Mouse (Mus musculus) adrenal gland, postnatal 14 days (tissue): ENCODE data around the gene Stab2. TPM values are rescaled to one million over a fixed set of nuclear protein-coding genes. Genes with fewer than 3 reads are reported as not detected.

Source experiments
- DNase-seq: peaks from one replicate; pipeline ENCODE4 v3.0.0; 2021; ENCODE audit warnings: mixed read lengths
- long read RNA-seq, 2 experiments: library from polyadenylated mRNA; stranded (forward); transcript quantifications; one replicate each; pipeline ENCODE4 v2.0.0; 2021
- total RNA-seq: library from RNA; stranded (reverse); gene quantifications from 2 replicates; pipeline ENCODE4 v1.2.3, GENCODE M21; 2021

Gene Stab2
- 13.3 and 13.7 TPM in 2 replicates for total RNA-seq
- long read RNA-seq, experiment 1, result 0 reads
- long read RNA-seq, experiment 2, partial matches to known transcripts, result 2 of 2 reads
- long read RNA-seq, experiment 2, other reads (novel, unspliced or antisense), result 0 of 2 reads

DNA sequence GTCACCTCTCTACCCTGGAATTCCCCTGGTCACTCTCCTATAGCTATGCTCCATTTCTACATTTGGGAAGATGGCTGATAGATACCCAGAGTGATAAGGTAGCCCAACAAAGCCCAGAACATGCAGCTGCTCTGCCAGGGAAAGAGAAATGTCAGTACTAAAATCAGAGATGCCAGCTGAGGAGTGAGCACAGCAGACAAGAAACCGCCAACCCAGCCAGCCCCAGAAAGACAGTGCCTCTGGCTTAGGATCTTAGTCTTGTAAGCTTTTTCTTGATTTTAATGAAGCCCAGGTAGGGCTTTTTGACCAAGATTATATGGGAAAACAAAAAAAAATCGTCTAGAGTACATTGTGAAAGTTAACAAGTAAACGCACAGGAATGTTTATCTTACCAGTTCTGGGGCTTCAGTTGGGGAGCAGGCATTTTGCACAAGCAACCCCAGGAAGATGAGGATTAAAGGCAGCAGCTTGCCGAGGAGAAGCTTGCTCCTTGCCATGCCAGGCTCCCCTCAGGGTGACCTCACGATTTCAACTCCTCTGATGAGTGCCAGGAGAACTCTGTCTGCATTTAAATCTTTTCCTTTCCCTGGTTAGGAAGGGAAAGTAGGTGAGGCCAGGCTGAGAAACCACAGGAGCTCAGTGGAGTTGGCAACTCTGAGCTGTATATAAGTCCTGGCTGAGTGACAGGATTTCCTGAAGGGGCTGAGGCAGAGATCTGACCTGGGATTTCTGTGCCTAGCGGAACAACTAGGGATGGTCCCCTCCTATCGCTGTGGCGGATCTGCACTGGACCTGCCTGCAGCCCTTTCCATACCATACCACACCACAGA, at the start of gene Stab2:
Gene Stab2, minus strand, starts transcription at position 641 of the 830 bp plus-strand sequence.
- no peak for DNase-seq

DNA sequence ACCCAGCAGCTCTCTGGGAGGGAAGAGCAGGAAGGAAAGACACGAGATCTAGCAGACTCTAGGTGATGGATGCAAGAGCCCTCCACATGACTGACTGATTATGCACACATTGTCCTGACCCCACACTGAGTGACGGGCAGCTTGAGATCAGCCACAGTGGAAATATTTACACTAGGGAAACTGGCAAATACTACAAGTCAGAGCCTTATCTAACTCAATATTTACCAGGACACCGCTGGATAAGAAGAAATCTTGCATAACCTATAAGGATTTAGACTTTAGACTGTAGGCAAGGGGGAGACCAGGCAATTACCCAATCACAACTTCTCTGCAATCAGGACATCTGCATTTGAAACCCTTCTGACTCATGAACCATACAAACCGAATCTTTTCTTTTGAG, 43.9 kb upstream of the Stab2 start:
- DNase-seq, result no peak

DNA sequence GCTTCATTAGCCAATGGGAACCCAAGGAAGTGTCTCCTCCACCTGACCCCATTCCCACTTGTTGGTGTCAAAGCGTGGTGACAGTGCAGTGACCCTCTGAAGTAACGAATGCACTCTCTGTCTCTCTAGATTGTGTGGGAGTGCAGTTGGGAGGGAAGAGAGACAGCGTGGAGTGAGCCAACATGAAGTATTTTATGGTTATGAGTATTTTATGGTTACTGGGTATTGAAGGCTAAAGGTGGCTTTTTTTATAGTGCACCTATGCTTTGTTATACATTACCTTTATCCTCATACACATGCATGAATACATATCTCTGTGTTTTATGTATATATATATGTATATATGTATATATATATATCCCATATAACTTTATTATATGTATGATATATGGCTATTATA, 41.4 kb upstream of the Stab2 start:
- no peak for DNase-seq

DNA sequence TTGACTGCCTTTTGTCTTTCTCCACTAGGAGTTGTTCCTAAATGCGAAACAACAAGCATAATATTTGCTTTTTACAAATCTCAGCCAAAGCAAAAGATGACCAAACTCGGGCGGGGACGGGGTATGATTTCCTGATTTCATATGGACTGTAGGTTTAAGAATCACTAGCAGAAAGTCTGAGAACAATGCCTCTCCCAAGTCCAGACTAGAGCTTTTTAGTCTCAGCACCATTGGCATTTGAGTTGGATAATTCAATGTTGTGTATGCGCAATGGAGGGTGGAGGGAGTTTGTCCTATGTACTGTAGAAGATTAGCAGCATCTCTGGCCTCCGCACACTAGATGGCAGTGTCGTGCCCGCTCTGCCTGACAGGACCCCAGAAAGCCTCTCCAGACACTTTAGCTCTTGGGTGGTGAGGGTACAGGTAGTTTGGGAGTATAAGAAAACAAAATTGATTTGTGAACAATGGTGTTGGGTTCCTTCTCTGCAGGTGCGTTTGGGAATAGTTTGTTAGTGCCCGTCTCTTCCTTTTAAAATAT, 39.2 kb upstream of the Stab2 start:
- no peak for DNase-seq

DNA sequence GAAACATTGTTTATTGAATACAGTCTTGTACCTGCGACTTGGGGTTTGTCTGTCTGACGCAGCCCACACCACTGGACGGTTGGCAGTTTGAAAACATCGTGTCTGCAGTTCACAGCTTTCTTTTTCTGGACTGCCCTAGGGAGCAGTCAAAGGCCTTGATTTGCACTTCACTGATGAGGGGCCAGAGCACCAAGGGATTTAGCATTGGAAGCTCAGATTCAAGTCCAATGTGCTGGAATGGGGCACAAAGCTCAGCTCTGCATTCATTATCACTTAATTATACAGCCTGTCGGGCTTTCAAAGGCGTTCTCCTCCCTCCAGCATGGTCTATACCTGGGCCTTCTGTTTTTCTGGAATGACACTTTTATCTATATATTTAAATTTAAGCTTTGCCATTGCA, 38.6 kb upstream of the Stab2 start:
- no peak for DNase-seq

DNA sequence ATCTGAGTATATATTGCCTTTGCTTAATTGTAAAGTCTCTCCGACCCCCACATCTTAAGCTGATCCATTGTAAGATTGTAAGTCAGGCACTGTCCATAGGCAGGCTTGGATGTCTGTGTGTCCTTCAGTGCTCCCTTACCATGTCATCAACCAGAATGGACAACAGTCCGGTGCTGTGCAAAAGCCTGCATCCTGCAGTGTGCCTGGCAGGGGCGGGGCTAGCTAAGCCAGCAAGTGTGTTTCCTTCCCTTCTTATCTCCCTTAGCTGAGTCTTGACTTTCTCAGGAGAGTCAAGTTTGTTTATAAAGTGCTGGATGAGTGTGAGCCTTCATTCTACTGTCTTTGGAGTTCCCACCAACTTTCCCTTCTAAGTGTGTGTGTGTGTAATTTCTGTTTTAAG, 37.4 kb upstream of the Stab2 start:
- no peak for DNase-seq

DNA sequence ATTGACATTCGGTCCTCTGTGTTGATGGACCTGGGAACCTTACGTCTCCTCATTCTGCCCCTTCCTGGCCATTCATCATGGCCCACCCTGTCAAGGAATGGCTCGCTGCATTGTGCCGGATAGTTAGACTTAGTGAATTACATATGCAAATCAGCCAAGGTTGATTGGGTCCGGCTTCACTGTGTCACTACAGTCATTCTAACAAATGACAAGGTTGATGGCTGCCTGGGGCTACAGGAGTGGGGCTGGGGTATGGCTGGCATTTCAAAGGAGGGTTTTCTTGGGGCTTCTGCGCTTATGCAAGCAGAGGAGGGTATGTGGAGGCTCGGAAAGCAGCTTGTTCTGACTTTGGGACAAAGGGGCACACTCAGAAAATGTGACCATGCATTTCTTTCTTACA, 33.4 kb upstream of the Stab2 start:
- no peak for DNase-seq

DNA sequence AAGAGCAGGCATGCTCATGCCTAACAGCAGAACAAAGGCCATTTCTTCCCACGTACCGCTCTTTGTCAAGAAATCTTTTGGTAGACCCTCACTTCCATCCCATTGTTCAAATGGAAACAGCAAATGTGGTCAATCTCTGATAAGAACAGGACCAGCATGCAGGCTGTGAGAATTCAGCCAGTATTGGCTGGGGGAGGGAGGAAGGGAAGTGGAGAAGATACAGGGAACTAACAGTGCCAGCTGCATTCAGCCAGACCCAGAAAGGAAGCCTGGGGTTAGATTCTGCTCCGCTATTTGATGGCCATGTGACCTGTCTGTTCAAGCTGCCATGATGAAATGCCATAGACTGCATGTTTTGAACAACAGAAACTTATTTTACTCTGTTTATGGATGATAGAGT, 32.0 kb upstream of the Stab2 start:
- DNase-seq, result no peak

DNA sequence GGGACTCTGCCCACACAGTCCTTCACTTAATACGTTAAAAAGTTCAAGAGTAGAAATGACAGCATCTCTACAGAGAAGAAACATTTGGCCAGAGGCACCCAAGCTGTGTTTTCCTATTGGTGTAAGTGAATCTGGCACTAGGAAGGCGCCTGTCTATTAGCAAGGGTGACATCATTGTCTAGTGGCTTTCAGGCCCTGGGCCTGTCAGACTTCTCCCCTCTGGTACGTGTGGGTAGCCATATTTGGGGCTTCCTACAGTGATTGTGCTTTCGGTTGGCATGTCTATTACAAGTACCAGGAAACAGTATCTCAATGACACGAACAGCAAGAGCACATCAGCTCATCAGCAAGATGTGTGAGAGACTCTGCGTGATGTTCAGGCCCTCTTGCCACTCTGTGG, 31.5 kb upstream of the Stab2 start:
- DNase-seq, result no peak

DNA sequence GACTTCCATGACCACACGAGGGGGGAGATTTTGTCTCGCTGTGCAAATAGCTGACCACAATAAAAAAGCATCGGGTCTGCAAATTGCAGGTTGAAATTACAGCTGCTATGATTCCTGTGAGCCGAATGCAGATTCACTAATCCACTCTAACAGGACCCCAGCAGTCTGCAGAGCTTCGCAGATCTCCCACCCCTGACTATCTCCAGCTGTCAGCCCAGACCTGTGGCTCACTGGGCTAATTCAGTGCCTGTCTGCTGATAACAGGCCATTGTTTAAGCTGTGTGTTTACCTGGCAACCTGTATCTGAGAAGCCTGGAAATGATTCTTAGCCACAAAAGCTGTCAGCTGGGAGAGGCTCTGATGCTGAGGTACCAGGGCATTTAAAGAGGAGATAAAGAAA, 29.2 kb upstream of the Stab2 start:
- no peak for DNase-seq

DNA sequence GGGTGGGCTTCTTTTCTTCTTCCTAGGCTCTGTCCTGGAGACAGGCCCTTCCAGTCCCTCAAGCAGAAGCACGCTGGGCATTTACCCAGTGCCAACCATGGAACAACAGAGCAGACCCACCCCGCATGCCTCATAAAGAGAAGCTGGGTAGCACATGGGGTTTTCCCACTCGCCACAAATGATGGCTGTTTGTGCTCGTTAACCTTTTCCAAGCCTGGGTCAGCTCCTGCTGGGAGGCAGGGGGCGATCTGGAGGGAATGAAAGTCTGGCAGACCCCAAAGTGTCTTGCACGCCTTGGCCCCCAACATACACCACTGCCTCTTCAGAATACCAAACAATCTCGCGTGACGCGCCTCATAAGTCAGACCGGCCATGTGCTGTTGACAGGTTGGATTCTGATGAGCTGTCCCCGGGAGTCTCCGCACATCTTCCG, 28.5 kb upstream of the Stab2 start:
- no peak for DNase-seq

DNA sequence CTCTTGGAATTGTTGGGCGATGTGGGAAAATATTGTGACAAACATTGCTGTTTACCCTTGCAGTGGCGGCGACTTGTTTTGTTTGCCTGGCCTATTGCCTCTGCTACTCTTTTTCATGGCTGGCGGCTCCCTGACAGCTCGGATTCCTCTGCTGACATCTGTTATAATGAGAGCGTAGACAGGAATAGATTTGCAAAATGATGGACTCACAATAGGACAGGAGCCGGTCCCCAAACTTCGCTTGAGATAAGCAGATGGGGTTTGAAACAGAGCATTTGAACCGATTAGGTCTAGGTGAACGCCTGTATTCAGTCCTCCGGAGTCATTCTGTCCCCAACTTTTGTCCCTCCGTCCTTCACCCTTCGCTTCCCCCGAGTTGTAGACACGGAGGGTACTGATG, 28.0 kb upstream of the Stab2 start:
- DNase-seq, result no peak

DNA sequence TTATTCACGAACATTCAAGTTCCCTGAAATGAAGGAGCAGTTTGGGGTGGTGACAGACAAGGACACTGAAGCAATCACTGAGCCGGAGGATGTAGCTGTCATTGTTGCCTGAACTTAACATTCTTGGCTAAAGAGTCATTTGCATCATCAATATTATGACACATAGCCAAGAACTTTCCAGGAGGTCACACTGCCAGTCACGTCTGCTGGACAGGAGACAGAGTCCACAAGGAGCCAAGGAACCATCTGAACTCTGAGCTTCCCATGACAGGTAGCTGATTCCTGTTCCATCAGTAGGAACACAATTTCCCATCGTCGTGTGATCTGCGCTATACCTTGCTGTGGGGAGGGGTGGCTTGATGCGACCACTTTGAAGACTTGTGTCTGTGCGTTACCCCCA, 24.9 kb upstream of the Stab2 start:
- peak; percentile 18 for DNase-seq

DNA sequence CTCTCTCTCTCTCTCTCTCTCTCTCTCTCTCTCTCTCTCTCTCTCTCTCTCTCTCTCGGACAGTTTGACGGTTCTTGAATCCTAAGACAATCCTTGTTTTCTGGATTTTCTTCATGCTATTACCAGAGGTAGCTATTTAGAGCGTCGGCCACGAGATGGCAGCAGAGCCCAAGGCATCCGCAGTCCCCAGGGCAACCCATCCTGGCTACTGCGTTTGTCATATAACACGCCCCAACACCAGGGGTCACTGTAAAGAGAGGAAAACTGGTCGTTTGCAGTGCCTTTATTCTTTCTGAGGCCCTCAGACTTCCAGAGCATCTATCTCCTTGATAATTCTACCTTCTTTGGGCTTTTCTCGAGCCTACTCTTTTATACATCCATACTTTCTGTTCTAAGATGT, 17.1 kb upstream of the Stab2 start:
- DNase-seq, result peak; percentile 92

DNA sequence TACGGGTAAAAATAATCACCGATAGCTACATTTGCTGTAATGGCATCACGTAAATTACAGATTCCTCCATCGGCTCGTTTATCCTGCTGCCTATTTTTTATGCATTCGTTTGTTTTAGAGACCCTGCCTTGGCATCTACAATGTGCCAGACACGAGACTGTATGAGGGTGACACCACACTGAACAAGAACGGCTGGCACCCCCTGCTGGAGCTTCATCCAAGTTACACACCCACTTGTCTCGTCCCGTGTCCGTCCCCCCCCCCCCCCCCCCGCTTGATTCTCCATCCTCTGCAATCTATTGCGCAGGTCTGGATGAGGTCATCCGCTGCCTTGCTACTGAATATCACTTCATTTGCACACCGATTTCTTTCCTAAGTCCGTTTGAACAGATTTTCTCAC, 12.9 kb upstream of the Stab2 start:
- peak; percentile 82 for DNase-seq

DNA sequence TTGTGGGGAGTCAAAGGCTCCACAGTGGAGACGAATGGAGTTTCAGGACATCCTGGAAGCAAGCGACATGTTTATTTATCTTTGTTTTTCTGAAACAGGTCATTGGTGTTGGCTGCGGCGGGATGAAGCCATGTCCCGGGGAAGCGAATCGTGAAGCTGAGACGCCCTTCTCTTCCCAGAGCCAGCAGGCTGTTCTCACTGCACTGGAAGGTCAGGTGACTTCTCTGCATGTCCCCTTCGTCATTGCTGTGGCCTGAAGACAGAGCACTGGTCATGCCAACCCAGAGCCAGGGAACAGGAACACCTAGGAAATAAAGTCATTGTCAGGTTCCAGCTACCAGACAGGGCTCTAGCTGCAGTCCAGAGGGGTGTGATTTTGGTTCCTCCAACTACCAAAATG, 11.1 kb upstream of the Stab2 start:
- no peak for DNase-seq

DNA sequence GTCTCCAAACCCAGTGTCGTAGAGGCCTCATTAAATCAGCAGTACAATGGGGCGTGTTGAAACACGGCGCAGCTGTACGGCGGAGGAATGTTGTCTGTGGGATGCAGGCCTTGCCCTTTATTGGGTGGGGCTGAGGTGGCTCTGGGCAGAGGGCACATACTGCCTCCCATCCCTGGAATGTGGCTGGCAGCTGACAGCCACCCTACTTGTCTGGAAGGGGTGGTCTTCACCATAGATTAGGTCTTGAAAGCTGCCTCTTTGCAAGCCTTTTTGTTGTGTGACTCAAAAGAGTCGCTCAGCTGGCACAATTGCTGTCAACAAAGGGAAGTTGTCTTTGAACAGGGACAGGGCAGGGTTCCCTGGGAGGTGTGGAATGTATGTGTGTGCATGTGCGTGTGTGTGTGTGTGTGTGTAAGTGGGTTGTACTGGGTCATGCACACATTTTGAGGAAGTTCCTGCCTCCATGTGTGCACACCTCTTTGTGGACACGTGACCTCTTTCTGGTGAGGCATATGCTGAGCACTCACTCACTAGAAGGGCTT, 8.4 kb upstream of the Stab2 start:
- no peak for DNase-seq

DNA sequence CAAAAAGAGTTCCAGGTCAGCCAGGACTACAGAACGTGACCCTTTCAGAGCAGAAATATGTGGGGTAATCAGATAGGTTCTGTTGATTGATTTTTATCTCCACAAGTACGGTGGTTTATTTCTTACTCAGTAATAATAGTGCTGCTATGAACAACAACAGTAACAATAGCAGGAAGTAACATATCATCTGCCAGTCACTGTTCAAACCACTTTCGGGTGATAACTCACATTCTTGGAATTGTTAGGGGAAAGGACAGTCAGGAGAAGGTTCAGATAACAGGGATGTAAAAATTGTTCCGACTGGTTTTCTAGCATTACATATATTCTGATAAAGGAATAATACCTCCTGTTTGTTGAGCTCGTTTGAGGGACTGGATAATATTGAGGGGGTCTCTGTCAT, 7.6 kb upstream of the Stab2 start:
- DNase-seq, result no peak

DNA sequence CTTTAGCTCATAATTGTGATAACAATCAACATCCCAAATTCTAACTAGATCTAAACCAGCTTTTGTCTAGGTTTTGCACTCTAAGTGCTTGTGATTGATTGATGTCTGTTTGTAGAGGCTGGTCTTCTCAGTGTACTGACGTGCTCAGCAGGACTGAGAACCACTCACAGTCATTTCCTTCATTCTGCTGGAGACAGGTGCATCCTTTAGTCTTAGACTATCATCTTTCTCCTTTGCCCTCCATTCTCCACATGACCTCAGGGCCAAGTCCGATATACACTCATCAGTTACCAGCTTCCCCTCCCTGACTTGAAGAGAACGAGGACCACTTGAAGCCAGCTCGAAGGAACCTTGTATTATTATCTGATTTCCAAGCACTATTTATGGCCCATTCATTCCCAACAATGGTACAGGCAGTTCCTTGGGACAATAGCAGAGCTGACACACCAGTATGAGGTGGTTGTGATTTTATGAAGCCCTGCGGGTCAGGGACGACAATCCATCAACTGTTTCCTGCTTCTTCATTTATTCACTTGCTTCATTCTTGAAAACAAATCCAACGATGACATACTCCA, 6.7 kb upstream of the Stab2 start:
- DNase-seq, result no peak

DNA sequence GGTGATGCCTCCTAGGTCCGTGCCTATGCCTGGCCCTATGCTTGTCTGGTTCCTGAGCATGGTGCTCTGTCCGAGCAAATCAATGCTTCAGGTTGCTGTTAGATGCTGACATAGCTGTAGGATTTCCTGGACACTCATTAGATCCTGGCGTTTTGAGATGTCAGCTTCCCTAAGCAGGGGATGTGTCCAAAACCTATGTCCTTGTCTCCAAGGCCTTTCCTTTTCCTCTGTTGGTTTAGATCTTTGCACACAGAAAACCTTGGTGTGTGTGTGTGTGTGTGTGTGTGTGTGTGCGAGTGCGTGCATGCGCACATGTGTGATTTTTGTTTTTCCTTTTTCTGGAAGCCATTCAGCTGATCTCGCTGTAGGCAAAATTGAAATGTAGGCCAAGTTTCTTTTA, 4.3 kb upstream of the Stab2 start:
- DNase-seq, result no peak

DNA sequence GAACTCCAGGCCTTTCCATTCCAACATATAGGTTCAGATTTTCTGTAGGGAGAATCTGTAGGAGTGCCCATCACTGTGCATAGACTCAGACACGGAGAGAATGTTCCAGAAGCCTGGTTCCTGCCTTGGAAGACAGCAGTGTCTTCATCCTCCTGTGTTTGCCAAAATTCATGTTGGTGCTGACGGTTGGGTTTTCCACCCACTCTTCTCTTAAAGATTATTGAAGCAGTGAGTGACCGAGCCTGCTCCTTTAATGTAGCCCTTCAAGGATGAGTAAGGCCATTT, 332 bp upstream of the Stab2 start:
- DNase-seq, result no peak

DNA sequence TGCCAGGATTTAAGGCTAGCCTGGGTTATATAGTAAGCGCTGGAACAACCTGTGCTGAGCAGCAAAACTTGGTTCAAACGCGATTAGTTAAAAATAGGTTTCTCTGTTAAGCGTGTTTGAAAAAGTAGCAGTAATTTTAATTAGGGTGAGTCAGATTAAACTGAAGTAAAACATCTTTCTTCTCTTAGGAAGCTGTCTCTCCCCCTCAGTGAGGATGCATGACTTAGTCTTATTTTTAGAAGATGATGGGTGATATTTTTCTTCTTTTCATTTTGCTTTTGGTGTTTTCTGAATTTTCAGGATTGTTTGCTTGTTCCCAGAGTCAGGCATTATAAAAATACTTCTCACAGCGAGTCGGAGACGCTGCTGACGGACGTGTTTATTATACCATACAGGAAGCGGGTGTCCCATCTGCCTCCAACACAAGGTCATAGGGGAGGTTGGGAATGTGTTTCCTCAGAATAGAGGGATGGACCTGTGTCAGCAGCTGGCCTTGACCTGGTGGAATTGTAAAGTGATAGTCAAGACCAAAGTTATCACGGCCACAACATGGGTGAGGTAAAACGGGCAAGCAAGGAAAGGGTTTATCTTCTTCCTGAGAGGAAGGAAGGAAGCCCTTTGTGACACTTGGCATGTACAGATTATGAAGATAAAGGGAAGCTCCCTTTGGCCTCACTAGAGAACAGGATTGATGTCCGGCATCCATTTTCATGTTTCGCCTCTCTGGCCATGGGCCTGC, 15.4 kb downstream of the Stab2 start:
- DNase-seq, result peak; percentile 45

DNA sequence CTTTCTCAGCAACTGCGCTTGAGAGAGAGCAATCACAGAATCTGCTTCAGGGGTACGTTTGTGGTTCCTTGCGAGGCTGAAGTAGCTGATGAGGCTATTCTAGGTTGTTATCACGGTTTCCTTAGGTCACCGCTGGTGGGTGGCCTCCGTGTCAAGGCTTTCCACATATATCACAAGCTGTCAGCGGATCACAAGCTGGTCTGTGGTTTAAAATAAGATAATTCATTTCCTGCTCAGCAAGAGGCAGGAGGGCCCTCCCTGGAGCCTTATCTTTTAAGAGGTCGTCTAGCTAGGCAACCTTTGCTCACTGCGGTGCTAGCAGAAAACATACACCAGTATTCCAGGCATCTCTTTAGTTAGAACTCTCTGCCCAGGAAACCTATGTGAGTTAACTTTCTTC, 17.2 kb downstream of the Stab2 start:
- DNase-seq, result peak; percentile 59
